Mouse (Mus musculus) kidney, embryonic 14.5 days (tissue): ENCODE measurements around the gene Lhx3. TPM values are rescaled to one million over a fixed set of nuclear protein-coding genes. Genes with fewer than 3 reads are reported as not detected.

Source experiments
- ATAC-seq: fragments of 200-750 bp; cut with Nextera tagmentation; 2 replicates; pipeline ENCODE4 v1.8.0; 2017; ENCODE audit warnings: moderate number of reproducible peaks, mild to moderate bottlenecking, moderate TSS enrichment, moderate library complexity; ENCODE audit not compliant: low FRiP score, low TSS enrichment
- H3K27ac ChIP-seq: fragments of 300-500 bp; sonication (generic); 2 replicates; pipeline ENCODE4 v1.5.1; 2014; ENCODE audit warnings: low read depth, mild to moderate bottlenecking, low read length, moderate library complexity, mixed read lengths
- H3K27me3 ChIP-seq: fragments of 300-500 bp; sonication (generic); 2 replicates; pipeline ENCODE4 v1.6.1; 2014; ENCODE audit warnings: mild to moderate bottlenecking, low read length; ENCODE audit not compliant: control insufficient read depth, insufficient read depth
- H3K36me3 ChIP-seq: fragments of 300-500 bp; sonication (generic); 2 replicates; pipeline ENCODE4 v1.6.1; 2014; ENCODE audit warnings: low read length, mixed read lengths; ENCODE audit not compliant: control insufficient read depth, insufficient read depth
- H3K4me1 ChIP-seq: fragments of 300-500 bp; sonication (generic); 2 replicates; pipeline ENCODE4 v1.6.1; 2014; ENCODE audit warnings: low read length, mixed read lengths; ENCODE audit not compliant: control insufficient read depth, insufficient read depth
- H3K4me2 ChIP-seq: fragments of 300-500 bp; sonication (generic); replicated peaks from 2 replicates; pipeline ENCODE4 v1.6.1; 2014; ENCODE audit warnings: low read depth, mild to moderate bottlenecking, low read length
- H3K4me3 ChIP-seq: fragments of 300-500 bp; sonication (generic); 2 replicates; pipeline ENCODE4 v1.5.1; 2014; ENCODE audit warnings: mild to moderate bottlenecking, low read length
- H3K9ac ChIP-seq: fragments of 300-500 bp; sonication (generic); 2 replicates; pipeline ENCODE4 v1.6.1; 2014; ENCODE audit warnings: low read depth, mild to moderate bottlenecking, low read length, moderate library complexity
- H3K9me3 ChIP-seq: fragments of 300-500 bp; sonication (generic); 2 replicates; pipeline ENCODE4 v1.6.1; 2016; ENCODE audit warnings: low read length; ENCODE audit not compliant: control insufficient read depth
- WGBS: fragments of 180-500 bp; shearing (Covaris S2); extraction: QIAGEN DNeasy Blood & Tissue Kit; methylation state at CpG from one replicate; pipeline ENCODE4 v1.1.7; 2014; 5-methylcytosine and 5-hydroxymethylcytosine counted together
- polyA plus RNA-seq: library from polyadenylated mRNA; unstranded; fragments of >200 nt; fragmentation: Nextera tagmentation; extraction: Ambion mirVana; gene quantifications from 2 replicates; pipeline ENCODE4 v1.2.1, GENCODE M21; 2014

Gene Lhx3
- polyA plus RNA-seq, 1 experiment from 2014 or later = not detected

- ATAC-seq = peak; percentile 67
- under 1% methylated on average over 38 of the region's 51 CpGs for WGBS
- H3K27me3 ChIP-seq = no peaks in the 10 kb centered on the region
These were observed 28.7 kb upstream of the Lhx3 start for GRCm38 (mm10) chr2:26236681-26237289.

GRCm38 (mm10) chr2:26234771-26235170 lies 26.7 kb upstream of the Lhx3 start:
- WGBS = 71% methylated on average over 2 of the region's 2 CpGs
- no peak overlapping the region for H3K4me2 ChIP-seq
- H3K27ac ChIP-seq = no peak overlapping the region
- no peak overlapping the region for H3K9ac ChIP-seq
- H3K27me3 ChIP-seq = no peaks in the 10 kb centered on the region
- no peak overlapping the region for H3K4me3 ChIP-seq
- peaks cover 7% of the 10 kb centered on the region for H3K4me1 ChIP-seq
- no peaks in the 10 kb centered on the region for H3K36me3 ChIP-seq
- no peaks in the 10 kb centered on the region for H3K9me3 ChIP-seq
- ATAC-seq = no peak

More at GRCm38 (mm10) chr2:26236681-26237289, 28.7 kb upstream of the Lhx3 start:
- Histone ChIP-seq H3K4me1 (peaks cover 12% of the 10 kb centered on the region), H3K36me3 (no peaks in the 10 kb centered on the region), H3K4me3 (peak overlapping the region; percentile 90), H3K9me3 (no peaks in the 10 kb centered on the region), H3K4me2 (peak overlapping the region; percentile 87), H3K27ac (0 out of 2 replicates have a peak overlapping the region, but pooled peaks have one; percentile 65), H3K9ac (peak overlapping the region; percentile 84)

GRCm38 (mm10) chr2:26234253-26234652 lies 26.2 kb upstream of the Lhx3 start:
- 84% methylated on average over 5 of the region's 5 CpGs for WGBS

GRCm38 (mm10) chr2:26231366-26231765 lies 23.3 kb upstream of the Lhx3 start:
- Histone ChIP-seq H3K4me3 (no peak overlapping the region), H3K4me1 (peaks cover 4% of the 10 kb centered on the region), H3K9ac (no peak overlapping the region), H3K4me2 (no peak overlapping the region), H3K27ac (no peak overlapping the region), H3K9me3 (no peaks in the 10 kb centered on the region), H3K27me3 (no peaks in the 10 kb centered on the region), H3K36me3 (no peaks in the 10 kb centered on the region)
- ATAC-seq = no peak
- 67% methylated on average over 3 of the region's 3 CpGs for WGBS

More at GRCm38 (mm10) chr2:26234253-26234652, 26.2 kb upstream of the Lhx3 start:
- Histone ChIP-seq H3K9ac (no peak overlapping the region), H3K4me1 (peaks cover 7% of the 10 kb centered on the region), H3K4me3 (no peak overlapping the region), H3K4me2 (no peak overlapping the region), H3K36me3 (no peaks in the 10 kb centered on the region), H3K27me3 (no peaks in the 10 kb centered on the region), H3K27ac (no peak overlapping the region), H3K9me3 (no peaks in the 10 kb centered on the region)
- no peak for ATAC-seq

GRCm38 (mm10) chr2:26230253-26230652 lies 22.2 kb upstream of the Lhx3 start:
- Histone ChIP-seq H3K9me3 (no peaks in the 10 kb centered on the region), H3K27ac (no peak overlapping the region)
- WGBS = 65% methylated on average over 4 of the region's 4 CpGs

GRCm38 (mm10) chr2:26227788-26228187 lies 19.7 kb upstream of the Lhx3 start:
- Histone ChIP-seq H3K27ac (no peak overlapping the region), H3K4me1 (no peaks in the 10 kb centered on the region), H3K9ac (no peak overlapping the region), H3K27me3 (no peaks in the 10 kb centered on the region), H3K9me3 (no peaks in the 10 kb centered on the region), H3K36me3 (peaks cover 5% of the 10 kb centered on the region; the same call in 1 of the 2 replicates), H3K4me2 (no peak overlapping the region), H3K4me3 (no peak overlapping the region)
- ATAC-seq = no peak; the same call in 1 of the 2 replicates
- 75% methylated on average over 1 of the region's 1 CpGs for WGBS

More at GRCm38 (mm10) chr2:26230253-26230652, 22.2 kb upstream of the Lhx3 start:
- peaks cover 4% of the 10 kb centered on the region; the same call in 1 of the 2 replicates for H3K36me3 ChIP-seq
- H3K4me2 ChIP-seq = no peak overlapping the region
- ATAC-seq = no peak
- H3K4me3 ChIP-seq = no peak overlapping the region
- no peak overlapping the region for H3K9ac ChIP-seq
- H3K4me1 ChIP-seq = no peaks in the 10 kb centered on the region
- H3K27me3 ChIP-seq = no peaks in the 10 kb centered on the region

- Histone ChIP-seq H3K27ac (no peak overlapping the region), H3K4me3 (no peak overlapping the region), H3K36me3 (peaks cover 17% of the 10 kb centered on the region; the same call in 1 of the 2 replicates), H3K27me3 (no peaks in the 10 kb centered on the region), H3K9ac (no peak overlapping the region), H3K4me1 (no peaks in the 10 kb centered on the region), H3K4me2 (no peak overlapping the region), H3K9me3 (no peaks in the 10 kb centered on the region)
- no peak for ATAC-seq
- 90% methylated on average over 4 of the region's 4 CpGs for WGBS
These were observed 17.2 kb upstream of the Lhx3 start for GRCm38 (mm10) chr2:26225242-26225641.

- 89% methylated on average over 3 of the region's 3 CpGs for WGBS
- Histone ChIP-seq H3K4me3 (no peak overlapping the region), H3K27me3 (no peaks in the 10 kb centered on the region), H3K36me3 (peaks cover 28% of the 10 kb centered on the region), H3K4me2 (no peak overlapping the region), H3K9me3 (no peaks in the 10 kb centered on the region), H3K4me1 (no peaks in the 10 kb centered on the region), H3K27ac (no peak overlapping the region), H3K9ac (no peak overlapping the region)
- ATAC-seq = no peak
These were observed 15.9 kb upstream of the Lhx3 start for GRCm38 (mm10) chr2:26223961-26224360.

- H3K27me3 ChIP-seq = no peaks in the 10 kb centered on the region
- H3K36me3 ChIP-seq = peaks cover 46% of the 10 kb centered on the region
These were observed 6.4 kb upstream of the Lhx3 start for GRCm38 (mm10) chr2:26214526-26214925.

More at GRCm38 (mm10) chr2:26214526-26214925, 6.4 kb upstream of the Lhx3 start:
- no peak overlapping the region for H3K27ac ChIP-seq
- no peak overlapping the region for H3K4me2 ChIP-seq
- H3K4me3 ChIP-seq = no peak overlapping the region
- no peaks in the 10 kb centered on the region for H3K4me1 ChIP-seq
- ATAC-seq = no peak
- 55% methylated on average over 3 of the region's 3 CpGs for WGBS
- H3K9me3 ChIP-seq = no peaks in the 10 kb centered on the region
- no peak overlapping the region for H3K9ac ChIP-seq
